Mouse (Mus musculus) forebrain, postnatal 0 days (tissue): ENCODE data around the gene Zfand6. TPM values are rescaled to one million over a fixed set of nuclear protein-coding genes. Genes with fewer than 3 reads are reported as not detected.
A peak's percentile ranks its signal among the peaks of the same experiment; 100 is the strongest.

Experiments used
- ATAC-seq: fragments of 200-750 bp; cut with Nextera tagmentation; 2 replicates; pipeline ENCODE4 v1.8.0; 2017; ENCODE audit warnings: mild to moderate bottlenecking, moderate library complexity
- DNase-seq: peaks from one replicate; pipeline ENCODE4 v3.0.0-alpha.2; 2015
- H3K27ac ChIP-seq: fragments of 300-500 bp; sonication (generic); 2 replicates; pipeline ENCODE4 v1.5.1; 2014; ENCODE audit warnings: low read depth, mild to moderate bottlenecking, antibody characterized with exemption, low read length, moderate library complexity, mixed read lengths
- H3K27me3 ChIP-seq: fragments of 300-500 bp; sonication (generic); 2 replicates; pipeline ENCODE4 v1.6.1; 2014; ENCODE audit warnings: mild to moderate bottlenecking, low read length, mixed read lengths; ENCODE audit not compliant: insufficient read depth
- H3K36me3 ChIP-seq: fragments of 300-500 bp; sonication (generic); 2 replicates; pipeline ENCODE4 v1.6.1; 2014; ENCODE audit warnings: mild to moderate bottlenecking, moderate library complexity; ENCODE audit not compliant: insufficient read depth
- H3K4me1 ChIP-seq: fragments of 300-500 bp; sonication (generic); 2 replicates; pipeline ENCODE4 v1.6.1; 2014; ENCODE audit warnings: antibody characterized with exemption; ENCODE audit not compliant: insufficient read depth
- H3K4me2 ChIP-seq: fragments of 300-500 bp; sonication (generic); 2 replicates; pipeline ENCODE4 v1.6.1; 2014; ENCODE audit warnings: low read depth, mild to moderate bottlenecking, moderate library complexity
- H3K4me3 ChIP-seq: fragments of 300-500 bp; sonication (generic); 2 replicates; pipeline ENCODE4 v1.5.1; 2014; ENCODE audit warnings: low read depth, low read length, mixed read lengths
- H3K9ac ChIP-seq: fragments of 300-500 bp; sonication (generic); 2 replicates; pipeline ENCODE4 v1.6.1; 2014; ENCODE audit warnings: mild to moderate bottlenecking
- H3K9me3 ChIP-seq: fragments of 300-500 bp; sonication (generic); 2 replicates; pipeline ENCODE4 v1.6.1; 2016; ENCODE audit warnings: low read length
- CTCF ChIP-seq: sonication (generic); IDR thresholded peaks from 2 replicates; pipeline ENCODE4 v1.5.1; 2016; ENCODE audit warnings: antibody characterized with exemption, control low read depth, low read depth
- WGBS: fragments of 180-500 bp; shearing (Covaris S2); extraction: QIAGEN DNeasy Blood & Tissue Kit; methylation state at CpG from one replicate; pipeline ENCODE4 v1.1.7; 2014; 5-methylcytosine and 5-hydroxymethylcytosine counted together
- polyA plus RNA-seq: library from polyadenylated mRNA; unstranded; fragments of >200 nt; fragmentation: Nextera tagmentation; extraction: Ambion mirVana; gene quantifications from 2 replicates; pipeline ENCODE4 v1.2.1, GENCODE M21; 2015
- total RNA-seq: library from RNA; depleted of rRNA; stranded (reverse); fragments of >200 nt; gene quantifications from 2 replicates; pipeline ENCODE4 v1.2.3, GENCODE M21; 2014

Gene Zfand6
- total and polyA plus RNA-seq, 2 experiments from 2014 or later: 108 to 137 TPM

GRCm38 (mm10) chr7:84680931-84681330, 8.8 kb downstream of the Zfand6 start:
- TF ChIP-seq CTCF: no peak
- Histone ChIP-seq H3K27me3 (no peaks in the 10 kb centered on the region), H3K9me3 (no peaks in the 10 kb centered on the region), H3K4me2 (no peak overlapping the region), H3K4me3 (no peak overlapping the region), H3K4me1 (peaks cover 4% of the 10 kb centered on the region), H3K9ac (no peak overlapping the region), H3K36me3 (no peaks in the 10 kb centered on the region), H3K27ac (no peak overlapping the region)
- ATAC-seq: no peak
- DNase-seq: no peak

- ATAC-seq (no peak), DNase-seq (no peak)
- H3K4me3 ChIP-seq: no peak overlapping the region; the same call in 1 of the 2 replicates
- no peaks in the 10 kb centered on the region for H3K27me3 ChIP-seq
- no peak overlapping the region for H3K27ac ChIP-seq
- peak overlapping the region; percentile 21; the same call in 1 of the 2 replicates for H3K4me2 ChIP-seq
- TF ChIP-seq CTCF: no peak
- H3K4me1 ChIP-seq: peaks cover 4% of the 10 kb centered on the region
- H3K9ac ChIP-seq: no peak overlapping the region
- H3K36me3 ChIP-seq: no peaks in the 10 kb centered on the region
- WGBS: 62% methylated on average over 2 of the region's 2 CpGs
- no peaks in the 10 kb centered on the region for H3K9me3 ChIP-seq
These were observed 9.7 kb downstream of the Zfand6 start for GRCm38 (mm10) chr7:84680092-84680491.

- no peak for TF ChIP-seq CTCF
- Histone ChIP-seq H3K9ac (peak overlapping the region; percentile 44), H3K27me3 (no peaks in the 10 kb centered on the region), H3K36me3 (no peaks in the 10 kb centered on the region), H3K4me3 (peak overlapping the region; percentile 45), H3K4me2 (peak overlapping the region; percentile 49), H3K9me3 (no peaks in the 10 kb centered on the region), H3K27ac (no peak overlapping the region), H3K4me1 (peaks cover 4% of the 10 kb centered on the region)
- ATAC-seq: peak; percentile 100
- DNase-seq: peak; percentile 87
- WGBS: 1% methylated on average over 4 of the region's 4 CpGs
These were observed 10.5 kb downstream of the Zfand6 start for GRCm38 (mm10) chr7:84679264-84679663.

GRCm38 (mm10) chr7:84673103-84673502, 16.7 kb downstream of the Zfand6 start:
- Histone ChIP-seq H3K27me3 (no peaks in the 10 kb centered on the region), H3K27ac (no peak overlapping the region), H3K4me2 (no peak overlapping the region), H3K4me1 (peaks cover 1% of the 10 kb centered on the region), H3K36me3 (no peaks in the 10 kb centered on the region), H3K9ac (no peak overlapping the region), H3K4me3 (no peak overlapping the region), H3K9me3 (no peaks in the 10 kb centered on the region)
- DNase-seq (no peak), ATAC-seq (no peak)
- TF ChIP-seq CTCF: no peak
- 27% methylated on average over 1 of the region's 1 CpGs for WGBS

- no peaks in the 10 kb centered on the region for H3K4me1 ChIP-seq
- no peak overlapping the region for H3K9ac ChIP-seq
- no peaks in the 10 kb centered on the region for H3K27me3 ChIP-seq
- H3K27ac ChIP-seq: no peak overlapping the region
- WGBS: 48% methylated on average over 1 of the region's 1 CpGs
- DNase-seq (no peak), ATAC-seq (no peak)
- H3K4me3 ChIP-seq: no peak overlapping the region
- H3K9me3 ChIP-seq: no peaks in the 10 kb centered on the region
- no peak for TF ChIP-seq CTCF
- no peak overlapping the region for H3K4me2 ChIP-seq
- no peaks in the 10 kb centered on the region for H3K36me3 ChIP-seq
These were observed 20.1 kb downstream of the Zfand6 start for GRCm38 (mm10) chr7:84669554-84670152.

GRCm38 (mm10) chr7:84667946-84668345, 21.8 kb downstream of the Zfand6 start:
- no peak overlapping the region for H3K4me3 ChIP-seq
- WGBS: 52% methylated on average over 5 of the region's 5 CpGs
- ATAC-seq (no peak), DNase-seq (no peak)
- no peaks in the 10 kb centered on the region for H3K4me1 ChIP-seq
- TF ChIP-seq CTCF: no peak
- no peak overlapping the region for H3K9ac ChIP-seq
- no peak overlapping the region for H3K27ac ChIP-seq
- no peak overlapping the region for H3K4me2 ChIP-seq
- H3K36me3 ChIP-seq: no peaks in the 10 kb centered on the region
- no peaks in the 10 kb centered on the region for H3K9me3 ChIP-seq
- no peaks in the 10 kb centered on the region for H3K27me3 ChIP-seq

- no peaks in the 10 kb centered on the region for H3K9me3 ChIP-seq
- H3K27ac ChIP-seq: no peak overlapping the region
- no peaks in the 10 kb centered on the region for H3K27me3 ChIP-seq
- no peak for ATAC-seq
- WGBS: 88% methylated on average over 2 of the region's 2 CpGs
- TF ChIP-seq CTCF: no peak
- H3K4me2 ChIP-seq: no peak overlapping the region
- no peak for DNase-seq
- no peaks in the 10 kb centered on the region for H3K4me1 ChIP-seq
- no peak overlapping the region for H3K9ac ChIP-seq
- no peak overlapping the region for H3K4me3 ChIP-seq
- H3K36me3 ChIP-seq: no peaks in the 10 kb centered on the region
These were observed 37.0 kb downstream of the Zfand6 start for GRCm38 (mm10) chr7:84652740-84653139.
